12 mouse cellular contexts compared by ENCODE assay signal in the genomic region with DNA sequence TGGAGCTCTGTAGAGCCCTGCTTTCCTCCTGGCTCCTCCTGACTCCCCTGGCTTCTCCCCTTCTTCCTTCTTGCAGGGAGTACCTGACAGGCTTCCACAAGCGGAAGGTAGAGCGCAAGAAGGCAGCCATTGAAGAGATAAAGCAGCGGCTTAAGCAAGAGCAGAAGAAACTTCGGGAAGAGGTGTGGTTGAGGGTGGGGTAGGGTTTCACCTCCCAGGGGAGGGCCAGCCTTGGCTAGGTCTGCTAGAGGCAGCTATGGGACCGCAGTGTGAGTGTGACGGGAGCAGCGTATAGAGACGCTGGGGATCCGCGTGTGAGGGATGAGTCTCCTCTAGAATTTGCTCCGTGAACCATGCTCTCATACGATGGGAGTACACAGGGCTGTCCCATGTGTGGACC. TPM values are rescaled to one million over a fixed set of nuclear protein-coding genes. Genes with fewer than 3 reads are reported as not detected.
DNase-seq lines count a peak whose midpoint lies in the region; ATAC-seq and TF ChIP-seq lines count a peak whose summit lies in the region.
"Had no signal": no experiment of that assay in that cellular context is flagged by ENCODE, and none has a peak within 500 bp of the region (broad histone marks: within the 10 kb centered on the region; RNA-seq: fewer than 3 reads in every experiment).

No protein-coding gene starts in this region.

- peaks cover 53% of the 10 kb centered on the region for H3K36me3 ChIP-seq in hindbrain, embryonic 10.5 days
- H3K36me3 ChIP-seq in hindbrain, embryonic 12.5 days, result peaks cover 45% of the 10 kb centered on the region
- H3K36me3 ChIP-seq in stomach, embryonic 15.5 days, result peaks cover 29% of the 10 kb centered on the region
- H3K36me3 ChIP-seq in stomach, postnatal 0 days (ENCODE audit: control insufficient read depth, insufficient read depth, low read length), result peaks cover 14% of the 10 kb centered on the region
- peaks cover 20% of the 10 kb centered on the region for H3K36me3 ChIP-seq in limb, embryonic 11.5 days (ENCODE audit: control insufficient read depth, insufficient read depth, low read length)
- H3K36me3 ChIP-seq in neural tube, embryonic 15.5 days, result peaks cover 42% of the 10 kb centered on the region
- 0 out of 2 replicates have a peak, but pooled peaks cover 13% of the 10 kb centered on the region for H3K36me3 ChIP-seq in lung, postnatal 0 days (ENCODE audit: insufficient read depth, low read length)

- WGBS in hindbrain, embryonic 10.5 days, result 92% methylated on average over 12 of the region's 12 CpGs
- WGBS in hindbrain, embryonic 12.5 days, result 91% methylated on average over 12 of the region's 12 CpGs
- WGBS in stomach, embryonic 15.5 days, result 86% methylated on average over 12 of the region's 12 CpGs
- 82% methylated on average over 12 of the region's 12 CpGs for WGBS in stomach, postnatal 0 days
- WGBS in limb, embryonic 11.5 days, result 92% methylated on average over 12 of the region's 12 CpGs
- 91% methylated on average over 12 of the region's 12 CpGs for WGBS in neural tube, embryonic 15.5 days
- WGBS in lung, postnatal 0 days, result 92% methylated on average over 12 of the region's 12 CpGs

- no peak overlapping the region for H3K9ac ChIP-seq in hindbrain, embryonic 12.5 days
- H3K9ac ChIP-seq in stomach, embryonic 15.5 days, result no peak overlapping the region
- H3K9ac ChIP-seq in stomach, postnatal 0 days (ENCODE audit: low read length), result no peak overlapping the region
- H3K9ac ChIP-seq in limb, embryonic 11.5 days (ENCODE audit: low read length), result 0 out of 2 replicates have a peak overlapping the region, but pooled peaks have one; percentile 12
- H3K9ac ChIP-seq in neural tube, embryonic 15.5 days (replicated peaks), result no peak overlapping the region
- H3K9ac ChIP-seq in lung, postnatal 0 days (replicated peaks; ENCODE audit: low read depth), result no peak overlapping the region

- TF ChIP-seq CTCF in stomach, postnatal 0 days (IDR thresholded peaks at IDR 0.05; ENCODE audit: low read depth), result no peak
- TF ChIP-seq CTCF in lung, postnatal 0 days (IDR thresholded peaks at IDR 0.05), result no peak

- H3K4me1 ChIP-seq in hindbrain, embryonic 10.5 days (replicated peaks), result peaks cover 22% of the 10 kb centered on the region
- H3K4me1 ChIP-seq in hindbrain, embryonic 12.5 days, result peaks cover 21% of the 10 kb centered on the region
- H3K4me1 ChIP-seq in stomach, embryonic 15.5 days, result peaks cover 8% of the 10 kb centered on the region; the same call in 1 of the 2 replicates
- H3K4me1 ChIP-seq in stomach, postnatal 0 days (replicated peaks; ENCODE audit: control insufficient read depth, insufficient read depth), result 0 out of 2 replicates have a peak, but pooled peaks cover 3% of the 10 kb centered on the region
- H3K4me1 ChIP-seq in limb, embryonic 11.5 days (ENCODE audit: control insufficient read depth, insufficient read depth, low read length), result peaks cover 4% of the 10 kb centered on the region; the same call in 1 of the 2 replicates
- peaks cover 26% of the 10 kb centered on the region for H3K4me1 ChIP-seq in neural tube, embryonic 15.5 days
- H3K4me1 ChIP-seq in lung, postnatal 0 days (ENCODE audit: insufficient read depth, low read depth, low read length), result no peaks in the 10 kb centered on the region

- DNase-seq in hindbrain, embryonic 10.5 days (ENCODE audit: low spot score), result no peak
- no peak for DNase-seq in stomach, postnatal 0 days (ENCODE audit: low spot score)
- DNase-seq in limb, embryonic 11.5 days (ENCODE audit: low spot score), result no peak
- DNase-seq in thymus, postnatal 10 days (ENCODE audit: low spot score in 2 of 2), result no peak
- DNase-seq in lung, postnatal 0 days (ENCODE audit: low spot score), result no peak
- DNase-seq: cerebellum, adult 8-10 months; gastrocnemius, postnatal 10 days; kidney, postnatal 14 days had no signal

- H3K27ac ChIP-seq in hindbrain, embryonic 10.5 days, result 0 out of 2 replicates have a peak overlapping the region, but pooled peaks have one; percentile 8
- no peak overlapping the region for H3K27ac ChIP-seq in hindbrain, embryonic 12.5 days
- no peak overlapping the region for H3K27ac ChIP-seq in stomach, embryonic 15.5 days
- no peak overlapping the region for H3K27ac ChIP-seq in stomach, postnatal 0 days (replicated peaks)
- no peak overlapping the region for H3K27ac ChIP-seq in limb, embryonic 11.5 days (replicated peaks; ENCODE audit: low read depth, low read length)
- H3K27ac ChIP-seq in neural tube, embryonic 15.5 days (replicated peaks), result no peak overlapping the region
- H3K27ac ChIP-seq in lung, postnatal 0 days (ENCODE audit: low read length), result no peak overlapping the region

- TF ChIP-seq EP300 in stomach, postnatal 0 days (optimal IDR thresholded peaks at IDR 0.05), result no peak
- TF ChIP-seq EP300 in lung, postnatal 0 days (IDR thresholded peaks at IDR 0.05), result no peak

- H3K4me2 ChIP-seq in hindbrain, embryonic 12.5 days (replicated peaks), result no peak overlapping the region
- H3K4me2 ChIP-seq in stomach, embryonic 15.5 days, result peak overlapping the region; percentile 75; the same call in 1 of the 2 replicates
- H3K4me2 ChIP-seq in stomach, postnatal 0 days (replicated peaks; ENCODE audit: low read depth), result no peak overlapping the region
- H3K4me2 ChIP-seq in limb, embryonic 11.5 days (ENCODE audit: low read depth, severe bottlenecking), result 0 out of 2 replicates have a peak overlapping the region, but pooled peaks have one; percentile 46
- H3K4me2 ChIP-seq in neural tube, embryonic 15.5 days, result 0 out of 2 replicates have a peak overlapping the region, but pooled peaks have one; percentile 68
- H3K4me2 ChIP-seq in lung, postnatal 0 days (replicated peaks; ENCODE audit: low read depth, low read length), result no peak overlapping the region

- H3K27me3 ChIP-seq in hindbrain, embryonic 10.5 days (ENCODE audit: insufficient read depth, poor library complexity, severe bottlenecking), result no peaks in the 10 kb centered on the region
- H3K27me3 ChIP-seq in hindbrain, embryonic 12.5 days, result 0 out of 2 replicates have a peak, but pooled peaks cover 2% of the 10 kb centered on the region
- H3K27me3 ChIP-seq in stomach, embryonic 15.5 days (replicated peaks), result no peaks in the 10 kb centered on the region
- H3K27me3 ChIP-seq in stomach, postnatal 0 days (ENCODE audit: control insufficient read depth, insufficient read depth, low read length), result no peaks in the 10 kb centered on the region
- H3K27me3 ChIP-seq in limb, embryonic 11.5 days (ENCODE audit: control insufficient read depth, insufficient read depth, low read length), result no peaks in the 10 kb centered on the region
- H3K27me3 ChIP-seq in neural tube, embryonic 15.5 days (replicated peaks), result no peaks in the 10 kb centered on the region
- H3K27me3 ChIP-seq in lung, postnatal 0 days (replicated peaks; ENCODE audit: insufficient read depth, low read length), result no peaks in the 10 kb centered on the region
- H3K27me3 ChIP-seq: embryonic facial prominence, embryonic 12.5 days had no signal

- ATAC-seq in hindbrain, embryonic 12.5 days (ENCODE audit: low FRiP score), result no peak
- ATAC-seq in stomach, embryonic 15.5 days (ENCODE audit: insufficient read depth, low FRiP score, low read depth), result no peak
- ATAC-seq in stomach, postnatal 0 days (ENCODE audit: low FRiP score, low TSS enrichment), result no peak
- no peak for ATAC-seq in limb, embryonic 11.5 days (ENCODE audit: insufficient number of reproducible peaks, low FRiP score, low TSS enrichment, low read depth)
- no peak for ATAC-seq in neural tube, embryonic 15.5 days (ENCODE audit: low FRiP score)
- ATAC-seq in lung, postnatal 0 days, result no peak

- H3K4me3 ChIP-seq in hindbrain, embryonic 10.5 days, result peak overlapping the region; percentile 92
- H3K4me3 ChIP-seq in hindbrain, embryonic 12.5 days, result no peak overlapping the region
- H3K4me3 ChIP-seq in stomach, embryonic 15.5 days (replicated peaks), result no peak overlapping the region
- H3K4me3 ChIP-seq in stomach, postnatal 0 days (ENCODE audit: low read depth, low read length), result no peak overlapping the region
- H3K4me3 ChIP-seq in limb, embryonic 11.5 days (ENCODE audit: low read depth, low read length), result no peak overlapping the region
- H3K4me3 ChIP-seq in neural tube, embryonic 15.5 days (replicated peaks), result no peak overlapping the region
- H3K4me3 ChIP-seq in lung, postnatal 0 days (ENCODE audit: low read depth, low read length), result no peak overlapping the region

- H3K9me3 ChIP-seq in hindbrain, embryonic 10.5 days, result no peaks in the 10 kb centered on the region
- H3K9me3 ChIP-seq in hindbrain, embryonic 12.5 days (replicated peaks), result no peaks in the 10 kb centered on the region
- no peaks in the 10 kb centered on the region for H3K9me3 ChIP-seq in stomach, embryonic 15.5 days
- H3K9me3 ChIP-seq in stomach, postnatal 0 days (ENCODE audit: control insufficient read depth, low read length), result no peaks in the 10 kb centered on the region
- no peaks in the 10 kb centered on the region for H3K9me3 ChIP-seq in limb, embryonic 11.5 days (ENCODE audit: control insufficient read depth, low read length)
- H3K9me3 ChIP-seq in neural tube, embryonic 15.5 days (replicated peaks), result no peaks in the 10 kb centered on the region
- no peaks in the 10 kb centered on the region for H3K9me3 ChIP-seq in lung, postnatal 0 days (ENCODE audit: low read length)
- H3K9me3 ChIP-seq: embryonic facial prominence, embryonic 12.5 days had no signal

RNA-seq across cellular contexts. Expression of a gene that starts 1.7 kb away (rescaled TPM):
- 64.1 and 68.0 TPM in 2 replicates for polyA plus RNA-seq in hindbrain, embryonic 10.5 days (2016; fragmentation: Nextera tagmentation; extraction: Ambion mirVana)
- 53.8 and 60.0 TPM in 2 replicates for polyA plus RNA-seq in hindbrain, embryonic 12.5 days (2016; fragmentation: Nextera tagmentation; extraction: Ambion mirVana)
- 47.4 and 49.9 TPM in 2 replicates for polyA plus RNA-seq in stomach, embryonic 15.5 days (2015; fragmentation: Nextera tagmentation; extraction: Ambion mirVana)
- 32.3 and 36.4 TPM in 2 replicates for polyA plus RNA-seq in stomach, postnatal 0 days (2015; fragmentation: Nextera tagmentation; extraction: Ambion mirVana)
- polyA plus RNA-seq in limb, embryonic 11.5 days (2014; fragmentation: Nextera tagmentation; extraction: Ambion mirVana), result 72.7 and 76.3 TPM in 2 replicates
- 63.0 and 63.2 TPM in 2 replicates for polyA plus RNA-seq in neural tube, embryonic 15.5 days (2015; fragmentation: Nextera tagmentation; extraction: Ambion mirVana)
- polyA plus RNA-seq in lung, postnatal 0 days (2015; fragmentation: Nextera tagmentation; extraction: Ambion mirVana), result 26.8 and 28.9 TPM in 2 replicates

RNA-seq across cellular contexts. Expression of a gene that starts 9.9 kb away (rescaled TPM):
- polyA plus RNA-seq in hindbrain, embryonic 10.5 days (2016; fragmentation: Nextera tagmentation; extraction: Ambion mirVana), result 305 and 403 TPM in 2 replicates
- 569 and 595 TPM in 2 replicates for polyA plus RNA-seq in hindbrain, embryonic 12.5 days (2016; fragmentation: Nextera tagmentation; extraction: Ambion mirVana)
- polyA plus RNA-seq in stomach, embryonic 15.5 days (2015; fragmentation: Nextera tagmentation; extraction: Ambion mirVana), result 1,300 and 1,476 TPM in 2 replicates
- polyA plus RNA-seq in stomach, postnatal 0 days (2015; fragmentation: Nextera tagmentation; extraction: Ambion mirVana), result 1,326 and 1,632 TPM in 2 replicates
- 567 and 570 TPM in 2 replicates for polyA plus RNA-seq in limb, embryonic 11.5 days (2014; fragmentation: Nextera tagmentation; extraction: Ambion mirVana)
- polyA plus RNA-seq in neural tube, embryonic 15.5 days (2015; fragmentation: Nextera tagmentation; extraction: Ambion mirVana), result 218 and 380 TPM in 2 replicates
- polyA plus RNA-seq in lung, postnatal 0 days (2015; fragmentation: Nextera tagmentation; extraction: Ambion mirVana), result 655 and 726 TPM in 2 replicates

RNA-seq across cellular contexts. Expression of a gene that starts 11.1 kb away (rescaled TPM):
- 45.8 and 48.0 TPM in 2 replicates for polyA plus RNA-seq in hindbrain, embryonic 10.5 days (2016; fragmentation: Nextera tagmentation; extraction: Ambion mirVana)
- 44.7 and 52.4 TPM in 2 replicates for polyA plus RNA-seq in hindbrain, embryonic 12.5 days (2016; fragmentation: Nextera tagmentation; extraction: Ambion mirVana)
- polyA plus RNA-seq in stomach, embryonic 15.5 days (2015; fragmentation: Nextera tagmentation; extraction: Ambion mirVana), result 54.4 TPM in 2 replicates
- polyA plus RNA-seq in stomach, postnatal 0 days (2015; fragmentation: Nextera tagmentation; extraction: Ambion mirVana), result 22.4 and 30.6 TPM in 2 replicates
- 47.9 and 50.8 TPM in 2 replicates for polyA plus RNA-seq in limb, embryonic 11.5 days (2014; fragmentation: Nextera tagmentation; extraction: Ambion mirVana)
- polyA plus RNA-seq in neural tube, embryonic 15.5 days (2015; fragmentation: Nextera tagmentation; extraction: Ambion mirVana), result 30.6 and 39.7 TPM in 2 replicates
- 22.5 and 23.9 TPM in 2 replicates for polyA plus RNA-seq in lung, postnatal 0 days (2015; fragmentation: Nextera tagmentation; extraction: Ambion mirVana)

RNA-seq across cellular contexts. Expression of a gene that starts 22.7 kb away (rescaled TPM):
- 29.5 and 33.9 TPM in 2 replicates for polyA plus RNA-seq in hindbrain, embryonic 10.5 days (2016; fragmentation: Nextera tagmentation; extraction: Ambion mirVana)
- polyA plus RNA-seq in hindbrain, embryonic 12.5 days (2016; fragmentation: Nextera tagmentation; extraction: Ambion mirVana), result 48.1 and 49.0 TPM in 2 replicates
- 11.8 and 12.8 TPM in 2 replicates for polyA plus RNA-seq in stomach, embryonic 15.5 days (2015; fragmentation: Nextera tagmentation; extraction: Ambion mirVana)
- polyA plus RNA-seq in stomach, postnatal 0 days (2015; fragmentation: Nextera tagmentation; extraction: Ambion mirVana), result 4.1 and 4.3 TPM in 2 replicates
- 38.2 and 39.6 TPM in 2 replicates for polyA plus RNA-seq in limb, embryonic 11.5 days (2014; fragmentation: Nextera tagmentation; extraction: Ambion mirVana)
- polyA plus RNA-seq in neural tube, embryonic 15.5 days (2015; fragmentation: Nextera tagmentation; extraction: Ambion mirVana), result 64.2 and 76.9 TPM in 2 replicates
- polyA plus RNA-seq in lung, postnatal 0 days (2015; fragmentation: Nextera tagmentation; extraction: Ambion mirVana), result 1.8 and 1.9 TPM in 2 replicates

RNA-seq across cellular contexts. Expression of a gene that starts 36.8 kb away (rescaled TPM):
- polyA plus RNA-seq in hindbrain, embryonic 10.5 days (2016; fragmentation: Nextera tagmentation; extraction: Ambion mirVana), result 23.8 and 24.7 TPM in 2 replicates
- polyA plus RNA-seq in hindbrain, embryonic 12.5 days (2016; fragmentation: Nextera tagmentation; extraction: Ambion mirVana), result 15.5 and 17.4 TPM in 2 replicates
- polyA plus RNA-seq in stomach, embryonic 15.5 days (2015; fragmentation: Nextera tagmentation; extraction: Ambion mirVana), result 34.8 and 36.9 TPM in 2 replicates
- polyA plus RNA-seq in stomach, postnatal 0 days (2015; fragmentation: Nextera tagmentation; extraction: Ambion mirVana), result 22.7 and 27.4 TPM in 2 replicates
- 45.0 and 50.9 TPM in 2 replicates for polyA plus RNA-seq in limb, embryonic 11.5 days (2014; fragmentation: Nextera tagmentation; extraction: Ambion mirVana)
- 3.7 and 16.9 TPM in 2 replicates for polyA plus RNA-seq in neural tube, embryonic 15.5 days (2015; fragmentation: Nextera tagmentation; extraction: Ambion mirVana)
- 12.7 and 12.8 TPM in 2 replicates for polyA plus RNA-seq in lung, postnatal 0 days (2015; fragmentation: Nextera tagmentation; extraction: Ambion mirVana)

Comparison
In these comparisons a context has a peak if more than half of its experiments do, and no peak if none do; other contexts are left out.
1. H3K4me2 ChIP-seq: peak in stomach, embryonic 15.5 days (single experiment), limb, embryonic 11.5 days (single experiment) and neural tube, embryonic 15.5 days (single experiment); none in hindbrain, embryonic 12.5 days (single experiment), stomach, postnatal 0 days (single experiment) and lung, postnatal 0 days (single experiment).